Comparison of ENCODE assay signal across 10 mouse cellular contexts in the genomic region with DNA sequence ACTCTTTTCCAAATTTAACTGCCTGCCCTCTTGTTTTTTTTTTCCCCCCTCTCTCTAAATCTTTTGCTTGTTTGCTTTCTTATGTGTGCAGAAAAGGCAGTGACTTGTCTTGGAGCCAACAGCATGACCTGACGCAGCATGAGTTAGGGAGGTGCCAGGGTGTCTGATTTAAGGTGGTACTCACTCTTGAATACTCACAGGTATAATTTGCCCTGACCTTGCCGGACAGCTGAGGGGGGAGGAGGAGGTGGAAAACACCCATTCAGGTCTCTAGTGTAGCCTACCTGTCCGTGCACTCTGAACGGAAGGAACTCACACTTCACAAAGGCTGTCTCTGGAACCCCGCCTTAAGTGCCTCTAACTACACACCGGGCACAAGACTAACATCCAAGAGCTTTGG. TPM values are rescaled to one million over a fixed set of nuclear protein-coding genes. Genes with fewer than 3 reads are reported as not detected.
A peak's percentile ranks its signal among the peaks of the same experiment; 100 is the strongest.
DNase-seq lines count a peak whose midpoint lies in the region; ATAC-seq lines count a peak whose summit lies in the region.
"Had no signal": no experiment of that assay in that cellular context is flagged by ENCODE, and none has a peak within 500 bp of the region (broad histone marks: within the 10 kb centered on the region; RNA-seq: fewer than 3 reads in every experiment).

No protein-coding gene starts in this region.

- H3K4me2 ChIP-seq in forebrain, embryonic 11.5 days (ENCODE audit: low read depth, low read length, severe bottlenecking), result no peak overlapping the region
- peak overlapping the region; percentile 50 for H3K4me2 ChIP-seq in stomach, embryonic 16.5 days (ENCODE audit: low read depth, low read length)
- no peak overlapping the region for H3K4me2 ChIP-seq in forebrain, embryonic 15.5 days (replicated peaks)

- H3K4me3 ChIP-seq in forebrain, embryonic 10.5 days, result no peak overlapping the region
- H3K4me3 ChIP-seq in forebrain, embryonic 11.5 days (ENCODE audit: low read depth, low read length), result no peak overlapping the region
- H3K4me3 ChIP-seq in stomach, embryonic 16.5 days (replicated peaks; ENCODE audit: low read length), result no peak overlapping the region
- H3K4me3 ChIP-seq in forebrain, embryonic 15.5 days, result no peak overlapping the region

- no peaks in the 10 kb centered on the region for H3K9me3 ChIP-seq in forebrain, embryonic 10.5 days
- H3K9me3 ChIP-seq in forebrain, embryonic 11.5 days (ENCODE audit: control insufficient read depth, low read length), result no peaks in the 10 kb centered on the region
- no peaks in the 10 kb centered on the region for H3K9me3 ChIP-seq in stomach, embryonic 16.5 days (replicated peaks; ENCODE audit: control insufficient read depth, low read length)
- H3K9me3 ChIP-seq in forebrain, embryonic 15.5 days, result no peaks in the 10 kb centered on the region
- H3K9me3 ChIP-seq: limb, embryonic 15.5 days had no signal

- H3K27ac ChIP-seq in forebrain, embryonic 10.5 days, result peak overlapping the region; percentile 69; the same call in 1 of the 2 replicates
- H3K27ac ChIP-seq in forebrain, embryonic 11.5 days (ENCODE audit: low read depth, low read length), result no peak overlapping the region
- H3K27ac ChIP-seq in stomach, embryonic 16.5 days (ENCODE audit: low read length), result no peak overlapping the region
- H3K27ac ChIP-seq in forebrain, embryonic 15.5 days (replicated peaks), result no peak overlapping the region
- H3K27ac ChIP-seq: limb, embryonic 15.5 days had no signal

- H3K27me3 ChIP-seq in forebrain, embryonic 10.5 days (ENCODE audit: poor library complexity, severe bottlenecking), result peaks cover 42% of the 10 kb centered on the region
- no peaks in the 10 kb centered on the region for H3K27me3 ChIP-seq in forebrain, embryonic 11.5 days (ENCODE audit: control insufficient read depth, insufficient read depth, low read length)
- H3K27me3 ChIP-seq in stomach, embryonic 16.5 days (ENCODE audit: control insufficient read depth, insufficient read depth, low read length), result no peaks in the 10 kb centered on the region
- no peaks in the 10 kb centered on the region for H3K27me3 ChIP-seq in forebrain, embryonic 15.5 days

- H3K9ac ChIP-seq in forebrain, embryonic 11.5 days (ENCODE audit: low read length), result no peak overlapping the region
- H3K9ac ChIP-seq in stomach, embryonic 16.5 days (ENCODE audit: low read length), result no peak overlapping the region
- H3K9ac ChIP-seq in forebrain, embryonic 15.5 days (replicated peaks), result no peak overlapping the region

- H3K4me1 ChIP-seq in forebrain, embryonic 10.5 days, result peaks cover 32% of the 10 kb centered on the region
- H3K4me1 ChIP-seq in forebrain, embryonic 11.5 days (replicated peaks; ENCODE audit: control insufficient read depth, insufficient read depth, low read length), result peaks cover 5% of the 10 kb centered on the region; the same call in 1 of the 2 replicates
- peaks cover 15% of the 10 kb centered on the region; the same call in 1 of the 2 replicates for H3K4me1 ChIP-seq in stomach, embryonic 16.5 days (ENCODE audit: control insufficient read depth, insufficient read depth, low read length)
- peaks cover 30% of the 10 kb centered on the region for H3K4me1 ChIP-seq in forebrain, embryonic 15.5 days

- ATAC-seq in forebrain, embryonic 11.5 days (replicated peaks; ENCODE audit: low FRiP score), result no peak
- ATAC-seq in stomach, embryonic 16.5 days (ENCODE audit: insufficient read depth, low FRiP score), result peak; percentile 12; the same call in 1 of the 2 replicates
- no peak for ATAC-seq in forebrain, embryonic 15.5 days (replicated peaks)

- 30% methylated on average over 6 of the region's 6 CpGs for WGBS in forebrain, embryonic 10.5 days
- 38% methylated on average over 6 of the region's 6 CpGs for WGBS in forebrain, embryonic 11.5 days
- WGBS in stomach, embryonic 16.5 days, result 51% methylated on average over 6 of the region's 6 CpGs
- WGBS in forebrain, embryonic 15.5 days, result 46% methylated on average over 6 of the region's 6 CpGs

- no peaks in the 10 kb centered on the region for H3K36me3 ChIP-seq in forebrain, embryonic 10.5 days (replicated peaks)
- no peaks in the 10 kb centered on the region for H3K36me3 ChIP-seq in forebrain, embryonic 11.5 days (ENCODE audit: control insufficient read depth, insufficient read depth, low read length)
- H3K36me3 ChIP-seq in stomach, embryonic 16.5 days (ENCODE audit: control insufficient read depth, insufficient read depth, low read length), result no peaks in the 10 kb centered on the region
- no peaks in the 10 kb centered on the region for H3K36me3 ChIP-seq in forebrain, embryonic 15.5 days
- H3K36me3 ChIP-seq: limb, embryonic 15.5 days had no signal

- DNase-seq in forebrain, embryonic 10.5 days (ENCODE audit: extremely low spot score, low spot score), result no peak
- DNase-seq in forebrain, embryonic 11.5 days (ENCODE audit: low spot score), result no peak
- peak; percentile 13 for DNase-seq in ovary, adult 18-20 months (ENCODE audit: low spot score)
- no peak for DNase-seq in ovary, postnatal 14 days (ENCODE audit: low spot score)
- peak; percentile 29 for DNase-seq in kidney, postnatal 10 days
- DNase-seq in frontal cortex, postnatal 14 days (ENCODE audit: low spot score in 2 of 2), result no peak
- DNase-seq: spleen, adult 18-20 months had no signal

RNA-seq across cellular contexts. Expression of gene Lmod3, which starts 26.3 kb away (rescaled TPM):
- not detected in 2 replicates for polyA plus RNA-seq in forebrain, embryonic 10.5 days (2016; fragmentation: Nextera tagmentation; extraction: Ambion mirVana)
- not detected in 2 replicates for polyA plus RNA-seq in forebrain, embryonic 11.5 days (2014; fragmentation: Nextera tagmentation; extraction: Ambion mirVana)
- polyA plus RNA-seq in stomach, embryonic 16.5 days (2015; fragmentation: Nextera tagmentation; extraction: Ambion mirVana), result 0.10 and 4.4 TPM in 2 replicates
- 0.08 TPM in 2 replicates for polyA plus RNA-seq in forebrain, embryonic 15.5 days (2015; fragmentation: Nextera tagmentation; extraction: Ambion mirVana)

Comparison
In these comparisons a context has a peak if more than half of its experiments do, and no peak if none do; other contexts are left out.
1. DNase-seq: peak in ovary, adult 18-20 months (single experiment) and kidney, postnatal 10 days (single experiment); none in forebrain, embryonic 10.5 days (single experiment), forebrain, embryonic 11.5 days (single experiment), ovary, postnatal 14 days (single experiment) and frontal cortex, postnatal 14 days (0 of 2).